Mouse (Mus musculus): Measurements from ENCODE around the gene Prrt3.

GRCm38 (mm10) chr6:113477353-113477752 is 24.4 kb downstream of the Prrt3 start:
- TF ChIP-seq CEBPB (IDR thresholded peaks at IDR 0.05; ENCODE audit: insufficient read depth, poor library complexity, severe bottlenecking) (no peak), POLR2AphosphoS2 (IDR thresholded peaks at IDR 0.05; ENCODE audit: insufficient read length, low read depth) (no peak), POLR2A (IDR thresholded peaks at IDR 0.05; ENCODE audit: insufficient read length, low read depth) (no peak), MAX (IDR thresholded peaks at IDR 0.05; ENCODE audit: low read depth) (no peak), TCF12 (IDR thresholded peaks at IDR 0.05; ENCODE audit: insufficient read depth, poor library complexity, severe bottlenecking) (no peak), E2F4 (IDR thresholded peaks at IDR 0.05; ENCODE audit: insufficient read depth) (no peak)
